Mouse (Mus musculus): Measurements from ENCODE around the gene Samd1.
A peak's percentile ranks its signal among the peaks of the same experiment; 100 is the strongest.

The Samd1 gene

GRCm38 (mm10) chr8:84012499-84013165, 15.2 kb downstream of the Samd1 start:
- DNase-seq = no peak

DNA sequence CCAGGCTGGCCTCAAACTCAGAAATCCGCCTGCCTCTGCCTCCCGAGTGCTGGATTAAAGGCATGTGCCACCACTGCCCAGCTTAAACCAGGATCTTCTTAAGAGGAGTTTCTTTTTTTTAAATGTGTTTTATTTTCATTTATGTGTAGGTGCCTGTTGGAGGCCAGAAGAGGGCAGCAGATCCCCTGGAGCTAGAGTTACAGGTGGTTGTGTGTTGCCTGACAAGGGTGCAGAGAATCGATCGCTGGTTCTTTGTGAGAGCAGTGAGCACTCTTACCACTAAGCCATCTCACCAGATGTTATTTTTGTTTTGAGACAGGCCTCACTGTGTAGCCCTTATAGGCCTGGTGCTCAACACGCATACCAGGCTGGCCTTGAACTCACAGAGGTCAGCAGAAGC, 18.4 kb downstream of the Samd1 start:
- no peak for DNase-seq

GRCm38 (mm10) chr8:84019738-84020137, 22.3 kb downstream of the Samd1 start:
- no peak for DNase-seq

- DNase-seq = no peak
Observed at GRCm38 (mm10) chr8:84021096-84021495, 23.6 kb downstream of the Samd1 start, which contains the start of gene Palm3. Gene Palm3 (plus strand): TSS chr8:84021471.

DNA sequence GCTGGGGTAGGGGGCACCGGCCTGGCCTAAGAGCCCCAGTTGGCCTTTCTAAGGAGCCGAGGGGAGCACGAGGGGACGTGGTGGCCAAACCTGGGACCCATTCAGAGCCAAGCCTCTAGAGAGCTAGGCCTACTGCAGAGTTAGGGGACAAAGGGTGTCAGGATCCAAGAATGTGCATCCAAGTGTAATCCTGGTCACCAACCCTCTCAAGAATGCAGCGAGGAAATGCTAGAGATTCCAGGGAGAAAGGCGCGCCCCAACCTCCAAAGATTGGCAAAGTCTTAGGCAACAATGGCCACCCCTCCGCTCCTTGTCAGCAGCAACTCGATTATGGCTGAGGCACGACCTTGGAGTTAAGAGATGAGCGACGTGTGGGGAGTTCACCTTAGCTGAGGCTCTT, 24.1 kb downstream of the Samd1 start:
- DNase-seq = no peak

GRCm38 (mm10) chr8:84023085-84023484, 25.6 kb downstream of the Samd1 start:
- no peak for DNase-seq

DNA sequence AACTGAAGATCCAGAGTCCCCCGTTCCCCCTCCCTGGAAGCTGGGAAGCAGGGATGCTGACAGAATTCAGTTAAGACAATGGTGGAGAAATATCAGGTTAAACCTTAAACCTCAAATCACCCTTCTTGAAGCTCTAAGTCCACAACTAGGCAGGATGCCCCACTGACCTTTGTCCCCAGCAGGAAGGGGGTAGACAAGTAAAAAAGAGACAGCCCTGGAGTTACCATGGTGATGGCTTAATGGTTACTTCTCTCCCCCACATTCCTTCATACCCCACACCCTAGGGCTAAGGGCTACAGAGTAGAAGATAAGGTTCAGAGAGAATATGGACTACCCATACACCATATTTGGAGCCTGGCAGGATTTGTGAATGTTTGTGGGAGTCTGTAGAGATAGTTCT, 26.2 kb downstream of the Samd1 start:
- DNase-seq = no peak

- DNase-seq = peak; percentile 51 to 66
Observed at GRCm38 (mm10) chr8:84024171-84024570, 26.7 kb downstream of the Samd1 start.

GRCm38 (mm10) chr8:84025863-84026262, 28.4 kb downstream of the Samd1 start:
- peak in 1 of 2 experiments; percentile 47 for DNase-seq

DNA sequence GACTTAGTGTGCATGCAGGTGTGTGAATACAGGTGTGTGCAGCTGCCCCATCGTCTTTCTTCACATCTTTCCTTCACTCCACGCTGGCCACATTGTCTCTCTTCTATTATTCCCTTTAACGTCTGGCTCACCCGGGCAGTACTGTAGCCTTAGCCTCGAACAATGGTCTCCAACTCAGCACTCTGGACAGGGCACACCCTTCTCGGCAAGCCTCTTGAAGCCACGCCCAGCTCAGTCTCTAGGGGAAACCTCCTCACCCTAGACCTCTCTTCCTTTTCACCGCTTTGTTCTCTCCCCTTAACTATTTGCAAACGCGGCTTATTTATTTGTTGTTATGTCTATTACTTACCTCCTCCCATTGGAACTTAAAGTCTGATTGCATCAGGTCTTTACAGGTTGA, 30.0 kb downstream of the Samd1 start:
- DNase-seq = no peak

DNA sequence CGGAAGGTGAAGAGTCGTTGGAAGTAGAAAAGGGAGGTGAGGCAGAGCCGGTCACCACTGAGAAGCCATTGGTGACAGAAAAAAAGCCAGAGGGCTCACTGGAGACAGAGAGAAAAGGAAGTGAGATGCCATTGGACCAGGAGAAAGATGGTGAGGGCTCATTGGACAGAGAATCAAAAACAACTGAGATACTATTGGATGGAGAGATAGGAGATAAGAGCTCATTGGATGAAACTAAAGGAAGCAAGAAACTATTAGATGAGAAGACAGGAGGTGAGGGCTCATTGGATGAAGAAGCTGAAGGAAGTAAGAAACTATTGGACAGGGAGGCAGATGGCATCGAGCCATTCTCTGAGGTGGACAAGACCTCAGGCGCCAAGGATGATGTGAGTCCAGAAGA, 31.8 kb downstream of the Samd1 start:
- DNase-seq = no peak

- DNase-seq = no peak
Observed at GRCm38 (mm10) chr8:84032777-84033176, 35.3 kb downstream of the Samd1 start.

DNA sequence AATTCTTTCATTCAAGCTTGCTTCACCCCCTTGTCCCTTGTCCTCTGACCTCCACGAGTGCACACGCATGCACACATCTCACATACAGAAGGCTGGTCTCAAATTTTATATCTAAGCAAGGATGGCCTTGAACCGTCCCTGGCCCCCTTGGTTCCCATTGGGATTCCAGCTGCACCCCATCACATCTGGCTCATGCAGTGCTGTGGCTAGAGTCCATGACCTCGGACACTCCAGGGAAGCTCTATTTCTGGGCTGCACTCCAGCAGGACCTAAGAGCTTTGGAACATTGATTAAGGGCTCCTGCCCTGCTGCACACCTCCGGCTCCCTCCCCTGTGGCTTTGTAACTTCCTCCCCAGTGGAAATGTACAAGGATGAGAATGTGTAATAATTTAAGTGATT, 40.5 kb downstream of the Samd1 start:
- no peak for DNase-seq

DNA sequence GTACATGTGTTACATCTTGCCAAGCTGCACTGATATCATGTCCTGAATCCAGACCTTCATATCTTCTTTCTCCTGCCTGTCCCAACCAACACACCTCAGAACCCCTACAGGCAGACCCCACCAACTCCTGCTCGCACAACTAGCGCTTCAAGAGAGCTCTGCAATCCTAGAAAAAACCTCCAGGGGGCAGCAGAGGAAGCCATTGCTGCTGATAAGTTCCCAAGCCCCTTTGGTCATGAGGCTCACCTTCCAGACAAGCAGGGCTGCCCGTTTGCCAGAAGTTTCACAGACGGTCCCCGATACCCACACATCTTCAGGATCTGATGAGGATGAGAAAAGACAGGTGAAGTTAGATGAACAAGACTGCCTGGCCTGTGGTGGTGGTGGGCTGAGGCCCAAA, 41.6 kb downstream of the Samd1 start:
- peak; percentile 80 to 85 for DNase-seq

- DNase-seq = peak; percentile 49 to 64
Observed at GRCm38 (mm10) chr8:84042066-84042947, 44.8 kb downstream of the Samd1 start, which contains the start of gene Il27ra. Gene Il27ra (minus strand): TSS chr8:84042589.

GRCm38 (mm10) chr8:84042948-84043342, 45.5 kb downstream of the Samd1 start:
- no peak for DNase-seq

GRCm38 (mm10) chr8:84044103-84044502, 46.6 kb downstream of the Samd1 start:
- DNase-seq = no peak

- no peak for DNase-seq
Observed at GRCm38 (mm10) chr8:84044900-84045299, 47.4 kb downstream of the Samd1 start, which contains the start of gene Rln3. Gene Rln3 (minus strand): TSS chr8:84045000.

GRCm38 (mm10) chr8:84046505-84046904, 49.0 kb downstream of the Samd1 start:
- DNase-seq = no peak

- no peak for DNase-seq
Observed at GRCm38 (mm10) chr8:84048171-84048570, 50.7 kb downstream of the Samd1 start.
